Mouse (Mus musculus): Measurements from ENCODE around the gene Rbm25. TPM values are rescaled to one million over a fixed set of nuclear protein-coding genes. Genes with fewer than 3 reads are reported as not detected.
A peak's percentile ranks its signal among the peaks of the same experiment; 100 is the strongest.

Gene Rbm25
- polyA plus RNA-seq, 1 experiment from 2014 or later: 133 TPM

GRCm38 (mm10) chr12:83686575-83687350 lies 55.7 kb downstream of the Rbm25 start:
- WGBS: 75% methylated on average over 9 of the region's 9 CpGs
- Histone ChIP-seq H3K4me1 (replicated peaks; ENCODE audit: control insufficient read depth, insufficient read depth, low read length) (peaks cover 5% of the 10 kb centered on the region; the same call in 1 of the 2 replicates), H3K27ac (ENCODE audit: low read depth, low read length) (peak overlapping the region; percentile 60; the same call in 1 of the 2 replicates), H3K4me3 (ENCODE audit: low read depth, low read length) (no peak overlapping the region), H3K9me3 (ENCODE audit: control insufficient read depth) (no peaks in the 10 kb centered on the region), H3K36me3 (ENCODE audit: control insufficient read depth, insufficient read depth) (peaks cover 12% of the 10 kb centered on the region), H3K9ac (ENCODE audit: low read depth, low read length) (no peak overlapping the region), H3K4me2 (replicated peaks; ENCODE audit: low read depth) (peak overlapping the region; percentile 71; the same call in 1 of the 2 replicates), H3K27me3 (replicated peaks; ENCODE audit: control insufficient read depth, insufficient read depth, low read length) (no peaks in the 10 kb centered on the region)
- TF ChIP-seq CTCF (IDR thresholded peaks at IDR 0.05; ENCODE audit: low read depth): no peak; the same call in 1 of the 2 replicates
- ATAC-seq: no peak

GRCm38 (mm10) chr12:83687934-83688315 lies 56.9 kb downstream of the Rbm25 start, which contains the start of gene Psen1:
TSS of gene Psen1 (plus strand) at chr12:83688152.
- Histone ChIP-seq H3K9me3 (ENCODE audit: control insufficient read depth) (no peaks in the 10 kb centered on the region), H3K27me3 (replicated peaks; ENCODE audit: control insufficient read depth, insufficient read depth, low read length) (no peaks in the 10 kb centered on the region), H3K4me3 (ENCODE audit: low read depth, low read length) (peak within 1 kb of the TSS; percentile 82), H3K4me2 (replicated peaks; ENCODE audit: low read depth) (peak within 1 kb of the TSS; percentile 71), H3K27ac (ENCODE audit: low read depth, low read length) (peak within 1 kb of the TSS; percentile 98), H3K4me1 (replicated peaks; ENCODE audit: control insufficient read depth, insufficient read depth, low read length) (peaks cover 5% of the 10 kb centered on the region; the same call in 1 of the 2 replicates), H3K36me3 (ENCODE audit: control insufficient read depth, insufficient read depth) (0 out of 2 replicates have a peak, but pooled peaks cover 6% of the 10 kb centered on the region), H3K9ac (ENCODE audit: low read depth, low read length) (peak within 1 kb of the TSS; percentile 80)
- peak; percentile 93 for ATAC-seq
- WGBS: under 1% methylated on average over 38 of the region's 38 CpGs
- TF ChIP-seq CTCF (IDR thresholded peaks at IDR 0.05; ENCODE audit: low read depth): peak; percentile 0; the same call in 1 of the 2 replicates

- Histone ChIP-seq H3K4me2 (replicated peaks; ENCODE audit: low read depth) (peak overlapping the region; percentile 71), H3K4me3 (ENCODE audit: low read depth, low read length) (peak overlapping the region; percentile 82), H3K9me3 (ENCODE audit: control insufficient read depth) (no peaks in the 10 kb centered on the region), H3K36me3 (ENCODE audit: control insufficient read depth, insufficient read depth) (0 out of 2 replicates have a peak, but pooled peaks cover 3% of the 10 kb centered on the region), H3K9ac (ENCODE audit: low read depth, low read length) (peak overlapping the region; percentile 80), H3K4me1 (replicated peaks; ENCODE audit: control insufficient read depth, insufficient read depth, low read length) (peaks cover 5% of the 10 kb centered on the region; the same call in 1 of the 2 replicates), H3K27me3 (replicated peaks; ENCODE audit: control insufficient read depth, insufficient read depth, low read length) (no peaks in the 10 kb centered on the region), H3K27ac (ENCODE audit: low read depth, low read length) (peak overlapping the region; percentile 98)
- peak; percentile 81 for ATAC-seq
- under 1% methylated on average over 49 of the region's 49 CpGs for WGBS
- TF ChIP-seq CTCF (IDR thresholded peaks at IDR 0.05; ENCODE audit: low read depth): no peak
Observed at GRCm38 (mm10) chr12:83688316-83689086, 57.5 kb downstream of the Rbm25 start.

- Histone ChIP-seq H3K36me3 (ENCODE audit: control insufficient read depth, insufficient read depth) (no peaks in the 10 kb centered on the region), H3K9ac (ENCODE audit: low read depth, low read length) (peak overlapping the region; percentile 80), H3K4me2 (replicated peaks; ENCODE audit: low read depth) (peak overlapping the region; percentile 71), H3K4me3 (ENCODE audit: low read depth, low read length) (peak overlapping the region; percentile 82), H3K27ac (ENCODE audit: low read depth, low read length) (peak overlapping the region; percentile 98), H3K27me3 (replicated peaks; ENCODE audit: control insufficient read depth, insufficient read depth, low read length) (no peaks in the 10 kb centered on the region), H3K4me1 (replicated peaks; ENCODE audit: control insufficient read depth, insufficient read depth, low read length) (peaks cover 7% of the 10 kb centered on the region; the same call in 1 of the 2 replicates), H3K9me3 (ENCODE audit: control insufficient read depth) (no peaks in the 10 kb centered on the region)
- TF ChIP-seq CTCF (IDR thresholded peaks at IDR 0.05; ENCODE audit: low read depth): no peak
- ATAC-seq: no peak
- 12% methylated on average over 6 of the region's 6 CpGs for WGBS
Observed at GRCm38 (mm10) chr12:83689087-83689432, 58.0 kb downstream of the Rbm25 start.

GRCm38 (mm10) chr12:83694011-83694410 lies 63.0 kb downstream of the Rbm25 start:
- Histone ChIP-seq H3K27ac (ENCODE audit: low read depth, low read length) (no peak overlapping the region), H3K4me2 (replicated peaks; ENCODE audit: low read depth) (no peak overlapping the region), H3K9ac (ENCODE audit: low read depth, low read length) (no peak overlapping the region), H3K4me1 (replicated peaks; ENCODE audit: control insufficient read depth, insufficient read depth, low read length) (peaks cover 11% of the 10 kb centered on the region; the same call in 1 of the 2 replicates), H3K36me3 (ENCODE audit: control insufficient read depth, insufficient read depth) (no peaks in the 10 kb centered on the region), H3K9me3 (ENCODE audit: control insufficient read depth) (no peaks in the 10 kb centered on the region), H3K27me3 (replicated peaks; ENCODE audit: control insufficient read depth, insufficient read depth, low read length) (no peaks in the 10 kb centered on the region), H3K4me3 (ENCODE audit: low read depth, low read length) (no peak overlapping the region)
- 76% methylated on average over 5 of the region's 5 CpGs for WGBS
- no peak for TF ChIP-seq CTCF (IDR thresholded peaks at IDR 0.05; ENCODE audit: low read depth)
- no peak for ATAC-seq

- no peak for TF ChIP-seq CTCF (IDR thresholded peaks at IDR 0.05; ENCODE audit: low read depth)
- H3K9me3 ChIP-seq (ENCODE audit: control insufficient read depth): no peaks in the 10 kb centered on the region
- H3K27ac ChIP-seq (ENCODE audit: low read depth, low read length): no peak overlapping the region
- 0 out of 2 replicates have a peak, but pooled peaks cover 3% of the 10 kb centered on the region for H3K36me3 ChIP-seq (ENCODE audit: control insufficient read depth, insufficient read depth)
- peaks cover 11% of the 10 kb centered on the region; the same call in 1 of the 2 replicates for H3K4me1 ChIP-seq (replicated peaks; ENCODE audit: control insufficient read depth, insufficient read depth, low read length)
- 71% methylated on average over 3 of the region's 3 CpGs for WGBS
- no peak for ATAC-seq
- H3K4me3 ChIP-seq (ENCODE audit: low read depth, low read length): no peak overlapping the region
- no peaks in the 10 kb centered on the region for H3K27me3 ChIP-seq (replicated peaks; ENCODE audit: control insufficient read depth, insufficient read depth, low read length)
- no peak overlapping the region for H3K9ac ChIP-seq (ENCODE audit: low read depth, low read length)
- no peak overlapping the region for H3K4me2 ChIP-seq (replicated peaks; ENCODE audit: low read depth)
Observed at GRCm38 (mm10) chr12:83694669-83695068, 63.6 kb downstream of the Rbm25 start.

All from intestine, postnatal 0 days (tissue).